Mouse (Mus musculus): Measurements from ENCODE around the gene Crispld2. TPM values are rescaled to one million over a fixed set of nuclear protein-coding genes. Genes with fewer than 3 reads are reported as not detected.

The Crispld2 gene
- total RNA-seq, 2 experiments from 2014 or later, result 5.2 to 8.3 TPM

- DNase-seq, result peak; percentile 92
These were observed 75.9 kb downstream of the Crispld2 start for GRCm38 (mm10) chr8:120067936-120068668.

- peak; percentile 66 for DNase-seq
These were observed 79.4 kb downstream of the Crispld2 start for GRCm38 (mm10) chr8:120071684-120072083.

- no peak for DNase-seq
These were observed 80.0 kb downstream of the Crispld2 start for GRCm38 (mm10) chr8:120072259-120072658.

- peak; percentile 45 for DNase-seq
These were observed 80.6 kb downstream of the Crispld2 start for GRCm38 (mm10) chr8:120072827-120073226.

GRCm38 (mm10) chr8:120074516-120074915, 82.3 kb downstream of the Crispld2 start:
- DNase-seq, result no peak

GRCm38 (mm10) chr8:120075347-120075746, 83.1 kb downstream of the Crispld2 start:
- no peak for DNase-seq

GRCm38 (mm10) chr8:120078080-120078479, 85.8 kb downstream of the Crispld2 start:
- DNase-seq, result peak; percentile 54

GRCm38 (mm10) chr8:120079361-120079760, 87.1 kb downstream of the Crispld2 start:
- DNase-seq, result no peak

GRCm38 (mm10) chr8:120083261-120083660, 91.0 kb downstream of the Crispld2 start:
- no peak for DNase-seq

GRCm38 (mm10) chr8:120084783-120085182, 92.5 kb downstream of the Crispld2 start:
- DNase-seq, result no peak

- DNase-seq, result no peak
These were observed 97.3 kb downstream of the Crispld2 start for GRCm38 (mm10) chr8:120089511-120089910.

- no peak for DNase-seq
These were observed 98.8 kb downstream of the Crispld2 start for GRCm38 (mm10) chr8:120091032-120091431.

- DNase-seq, result no peak
These were observed 100.9 kb downstream of the Crispld2 start for GRCm38 (mm10) chr8:120093103-120093502.

- DNase-seq, result no peak
These were observed 102.6 kb downstream of the Crispld2 start for GRCm38 (mm10) chr8:120094801-120095200.

GRCm38 (mm10) chr8:120096486-120096885, 104.2 kb downstream of the Crispld2 start:
- DNase-seq, result no peak

GRCm38 (mm10) chr8:120100388-120101067, 108.3 kb downstream of the Crispld2 start:
- no peak for DNase-seq

- DNase-seq, result peak; percentile 81
These were observed 109.1 kb downstream of the Crispld2 start, which contains the start of gene Zdhhc7 for GRCm38 (mm10) chr8:120101068-120101972. Gene Zdhhc7 (minus strand): TSS chr8:120101482.

Other genes with a start within 250 kb of the Crispld2 start
- gene Tldc1, start 214.0 kb upstream of the Crispld2 start, total RNA-seq (2021), result 1 to 10 TPM; 3.2 to 4.0 TPM
- gene Cotl1, start 151.9 kb upstream of the Crispld2 start, total RNA-seq (2021), result 10 to 100 TPM in 1 of 2 experiments, 1 to 10 TPM in 1; 6.5 to 11.3 TPM
- gene Klhl36, start 130.2 kb upstream of the Crispld2 start, total RNA-seq (2021), result 1 to 10 TPM; 1.3 to 1.4 TPM
- gene Usp10, start 82.1 kb upstream of the Crispld2 start, total RNA-seq (2021), result 10 to 100 TPM; 42.2 to 50.1 TPM
- 1 to 10 TPM in 1 of 2 experiments, not detected in 1; 6.7 TPM for gene Gm20388, start 81.6 kb upstream of the Crispld2 start, total RNA-seq (2021)
- gene Zdhhc7, start 109.0 kb downstream of the Crispld2 start, total RNA-seq (2021), result 10 to 100 TPM; 24.9 to 26.2 TPM
- gene 6430548M08Rik, start 121.7 kb downstream of the Crispld2 start, total RNA-seq (2021), result 10 to 100 TPM; 23.6 to 27.6 TPM
- gene Fam92b, start 185.0 kb downstream of the Crispld2 start, total RNA-seq (2021), result not detected
- gene Gse1, start 236.0 kb downstream of the Crispld2 start, total RNA-seq (2021), result 10 to 100 TPM; 23.1 to 27.1 TPM

All from gastrocnemius, postnatal 25 days (tissue).